Mouse (Mus musculus) bone marrow macrophage, adult 2 months (primary cell): ENCODE measurements around the gene Psmd10.

Experiments used
- CTCF ChIP-seq: IDR thresholded peaks from 2 replicates; pipeline ENCODE4 v1.5.1; 2012; ENCODE audit warnings: low read depth, mild to moderate bottlenecking, low read length, moderate library complexity
- POLR2A ChIP-seq: IDR thresholded peaks from 2 replicates; pipeline ENCODE4 v1.6.1; 2012; ENCODE audit warnings: mild to moderate bottlenecking, low read depth, low read length, borderline replicate concordance

GRCm38 (mm10) chrX:140953618-140954017 is 2.9 kb downstream of the Psmd10 start:
- no peak for TF ChIP-seq CTCF
- TF ChIP-seq POLR2A: no peak
